Mouse (Mus musculus): ENCODE results near the gene Pdlim5.
A peak's percentile ranks its signal among the peaks of the same experiment; 100 is the strongest.

Gene Pdlim5

GRCm38 (mm10) chr3:142394000-142394411 is 1.5 kb downstream of the Pdlim5 start:
- peak; percentile 43 for DNase-seq

- no peak for DNase-seq
Observed at GRCm38 (mm10) chr3:142391531-142391930, 4.0 kb downstream of the Pdlim5 start.

- DNase-seq: no peak
Observed at GRCm38 (mm10) chr3:142390288-142390687, 5.2 kb downstream of the Pdlim5 start.

GRCm38 (mm10) chr3:142388189-142388588 is 7.3 kb downstream of the Pdlim5 start:
- no peak for DNase-seq

GRCm38 (mm10) chr3:142386505-142386904 is 9.0 kb downstream of the Pdlim5 start:
- DNase-seq: no peak

GRCm38 (mm10) chr3:142385690-142386089 is 9.8 kb downstream of the Pdlim5 start:
- no peak for DNase-seq

GRCm38 (mm10) chr3:142376638-142377037 is 18.9 kb downstream of the Pdlim5 start:
- DNase-seq: no peak

- DNase-seq: no peak
Observed at GRCm38 (mm10) chr3:142375106-142375505, 20.4 kb downstream of the Pdlim5 start.

GRCm38 (mm10) chr3:142372465-142373147 is 22.9 kb downstream of the Pdlim5 start:
- DNase-seq: no peak

- peak; percentile 24 for DNase-seq
Observed at GRCm38 (mm10) chr3:142368411-142368810, 27.1 kb downstream of the Pdlim5 start.

GRCm38 (mm10) chr3:142362092-142362491 is 33.4 kb downstream of the Pdlim5 start:
- DNase-seq: no peak

- DNase-seq: no peak
Observed at GRCm38 (mm10) chr3:142358951-142359350, 36.5 kb downstream of the Pdlim5 start.

GRCm38 (mm10) chr3:142356661-142357060 is 38.8 kb downstream of the Pdlim5 start:
- DNase-seq: no peak

GRCm38 (mm10) chr3:142353218-142353617 is 42.3 kb downstream of the Pdlim5 start:
- peak; percentile 52 for DNase-seq

GRCm38 (mm10) chr3:142350513-142350912 is 45.0 kb downstream of the Pdlim5 start:
- no peak for DNase-seq

- DNase-seq: no peak
Observed at GRCm38 (mm10) chr3:142348816-142349631, 46.5 kb downstream of the Pdlim5 start.

- no peak for DNase-seq
Observed at GRCm38 (mm10) chr3:142346261-142346660, 49.2 kb downstream of the Pdlim5 start.

GRCm38 (mm10) chr3:142345235-142346125 is 50.0 kb downstream of the Pdlim5 start:
- peak; percentile 27 for DNase-seq

GRCm38 (mm10) chr3:142343786-142344185 is 51.7 kb downstream of the Pdlim5 start:
- no peak for DNase-seq

GRCm38 (mm10) chr3:142340701-142341100 is 54.8 kb downstream of the Pdlim5 start:
- DNase-seq: no peak

GRCm38 (mm10) chr3:142339440-142340251 is 55.9 kb downstream of the Pdlim5 start:
- DNase-seq: peak; percentile 66

GRCm38 (mm10) chr3:142338058-142338457 is 57.4 kb downstream of the Pdlim5 start:
- no peak for DNase-seq
